Mouse (Mus musculus): ENCODE data around the gene Pik3r5.

GRCm38 (mm10) chr11:68459486-68459885 is 27.6 kb downstream of the Pik3r5 start:
- no peak for TF ChIP-seq FLI1 (IDR thresholded peaks at IDR 0.05; ENCODE audit: low read length)
- no peak for TF ChIP-seq GATA1 (IDR thresholded peaks at IDR 0.05; ENCODE audit: borderline replicate concordance, low read length)
